Mouse (Mus musculus) heart, postnatal 36 days (tissue): ENCODE measurements at regions not wholly inside any gene's neighbourhood (a gene's known extent, or its start where the extent isn't known, plus 50 kb on each side); places are given as distances from the start of the nearest gene placed in this dataset.

Experiments used
- DNase-seq, 2 experiments: peaks; one replicate each; pipeline ENCODE4 v3.0.0; 2021 to 2022
- intact Hi-C: fragments of 180-260 bp; cut with DNase I; formaldehyde crosslinking; loops from one replicate; pipeline ENCODE4 v1.15.1; 2025

GRCm38 (mm10) chr3:34527546-34527945, 122.7 kb upstream of the Sox2 start:
- intact Hi-C loops, result no loop called here
- no peak for DNase-seq

GRCm38 (mm10) chr3:34525730-34526129, 124.5 kb upstream of the Sox2 start:
- intact Hi-C loops, result no loop called here
- no peak for DNase-seq

DNA sequence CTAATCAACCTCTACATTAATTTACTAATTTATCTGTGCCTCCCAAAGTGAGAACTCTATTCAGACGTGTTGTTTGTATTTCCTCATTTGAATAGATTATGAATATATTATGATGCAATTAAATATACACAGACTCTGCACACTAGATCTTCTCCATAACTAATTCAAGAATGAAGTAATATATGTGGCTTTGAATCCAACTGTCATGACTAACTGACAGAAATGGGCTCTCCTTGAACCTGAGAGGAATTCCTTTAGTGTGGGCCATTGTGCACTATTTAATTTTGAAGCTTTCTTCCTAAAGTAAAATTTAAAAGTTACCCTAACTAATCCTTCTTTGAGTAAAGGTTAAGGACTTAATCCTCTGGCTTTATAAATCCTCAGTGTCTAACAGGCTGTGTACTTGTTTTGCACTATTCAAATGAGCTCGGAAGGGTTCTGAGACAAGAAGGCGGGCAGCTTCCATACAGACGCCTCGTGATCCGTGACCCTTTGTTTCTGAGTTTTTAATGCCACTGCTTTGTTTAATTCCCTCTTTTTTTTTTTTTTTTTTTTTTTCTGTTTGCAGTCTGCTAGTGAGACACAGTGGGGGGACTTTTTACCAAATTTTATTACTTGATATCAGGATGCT, 128.0 kb upstream of the Sox2 start:
- DNase-seq, result no peak
- intact Hi-C loops, result no loop called here

- DNase-seq, result no peak
- intact Hi-C loops, result no loop called here
These were observed 128.7 kb upstream of the Sox2 start for GRCm38 (mm10) chr3:34521357-34522053.

DNA sequence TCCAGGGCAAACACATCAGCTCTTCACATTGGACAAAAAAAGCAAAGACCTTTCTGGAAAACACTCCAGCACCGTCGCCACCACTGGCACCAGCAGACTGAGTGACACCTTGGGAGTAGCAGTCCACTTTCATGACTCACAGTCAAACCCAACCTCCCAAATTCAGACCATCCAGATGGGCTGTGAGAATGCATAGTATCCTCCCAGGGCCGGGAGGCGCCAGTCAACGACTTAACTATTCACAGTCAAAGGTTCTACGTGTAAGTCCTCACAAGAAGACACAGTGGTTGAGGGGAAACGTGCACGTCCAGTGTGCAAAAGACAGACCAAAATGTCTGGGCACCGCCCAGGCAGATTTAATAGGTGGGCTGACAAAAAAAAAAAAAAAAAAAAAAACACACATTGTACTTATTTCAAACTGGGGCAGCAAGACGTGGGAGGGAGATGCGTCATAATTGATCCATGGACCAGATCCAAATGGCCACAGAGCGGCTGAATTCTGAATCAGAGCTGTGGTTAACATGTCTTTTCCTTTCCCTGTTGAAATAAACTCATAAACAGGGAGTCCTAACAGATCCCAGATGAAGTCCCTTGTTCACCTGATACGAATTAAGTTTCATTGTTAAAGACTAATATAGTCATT, 137.6 kb upstream of the Sox2 start:
- DNase-seq, result no peak
- intact Hi-C loops, result no loop called here

GRCm38 (mm10) chr3:34510723-34511122, 139.5 kb upstream of the Sox2 start:
- DNase-seq, result no peak
- intact Hi-C loops, result no loop called here

DNA sequence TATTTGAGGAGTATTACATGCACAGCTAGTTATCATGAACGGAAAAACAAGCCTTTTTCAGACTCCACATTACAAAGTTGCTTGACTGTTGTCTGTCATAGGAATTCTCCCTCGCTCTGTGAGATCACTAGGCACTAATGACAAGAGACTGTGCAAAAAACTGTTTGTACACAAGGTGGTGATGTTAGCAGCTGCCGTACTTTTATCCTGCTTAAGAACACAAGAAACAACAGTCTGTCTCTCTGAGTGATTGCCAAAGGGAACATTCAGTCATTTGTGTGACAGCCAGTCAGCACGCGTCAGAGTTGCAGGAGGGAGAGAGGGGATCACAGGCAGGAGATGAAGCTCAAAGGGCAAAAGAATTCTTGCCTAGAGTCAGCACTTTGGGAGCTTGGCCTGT, 141.0 kb upstream of the Sox2 start:
- intact Hi-C loops, result no loop called here
- DNase-seq, result no peak

GRCm38 (mm10) chr3:34504573-34504894, 145.7 kb upstream of the Sox2 start:
- DNase-seq, result no peak
- intact Hi-C loops, result no loop called here

DNA sequence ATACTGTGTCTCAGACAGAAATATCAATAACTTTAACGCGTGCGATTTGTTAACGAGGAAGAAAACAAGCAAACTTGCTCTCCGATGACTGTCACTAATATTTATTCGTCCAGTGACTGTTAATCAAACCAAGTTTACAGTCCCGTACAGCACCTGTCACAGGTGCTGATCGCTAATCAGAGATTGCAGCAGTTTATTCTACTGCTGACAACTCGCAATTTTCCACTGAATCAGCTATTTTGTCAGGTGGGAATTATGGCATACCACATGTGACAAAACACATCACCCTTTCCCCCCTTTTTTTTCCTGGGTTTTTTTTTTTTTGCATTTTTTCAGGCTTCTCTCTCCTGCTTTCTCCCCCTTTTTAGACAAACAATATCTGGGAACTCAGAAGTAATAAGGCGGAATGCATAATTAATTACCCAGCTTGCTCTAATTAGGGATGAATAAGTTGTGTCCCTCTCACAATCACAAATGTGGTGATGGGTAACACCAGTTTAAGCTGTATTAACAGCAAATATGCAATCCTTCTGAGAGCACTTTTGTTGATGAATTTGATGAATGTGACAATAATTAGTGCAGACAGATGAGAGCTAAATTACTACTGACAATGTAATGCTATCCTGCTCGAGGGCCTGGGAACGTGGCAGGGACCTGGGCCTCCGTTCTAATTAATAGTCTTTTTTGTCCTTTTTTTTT, 146.2 kb upstream of the Sox2 start:
- DNase-seq, result no peak
- intact Hi-C loops, result no loop called here

- intact Hi-C loops, result no loop called here
- DNase-seq, result no peak
These were observed 153.4 kb upstream of the Sox2 start for GRCm38 (mm10) chr3:34496839-34497238.

DNA sequence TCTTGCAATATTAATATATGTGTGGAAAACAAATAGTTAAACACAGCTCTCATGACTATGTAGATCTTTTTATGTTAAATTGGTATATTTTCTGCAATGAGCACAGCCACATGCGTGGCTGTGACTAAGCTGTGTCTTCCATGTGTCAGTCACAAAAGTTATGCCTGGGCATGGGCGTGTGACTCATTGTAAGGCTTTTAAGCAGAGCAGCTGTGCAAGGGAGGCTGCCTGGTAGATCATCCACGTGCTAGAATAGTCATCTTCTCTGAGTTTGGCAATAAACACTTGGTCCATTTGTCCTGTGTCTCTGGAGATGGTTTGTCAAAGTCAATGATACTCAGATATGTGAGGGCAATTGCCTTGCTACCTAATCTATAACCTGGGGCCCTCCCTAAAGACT, 154.6 kb upstream of the Sox2 start:
- intact Hi-C loops, result no loop called here
- no peak for DNase-seq

DNA sequence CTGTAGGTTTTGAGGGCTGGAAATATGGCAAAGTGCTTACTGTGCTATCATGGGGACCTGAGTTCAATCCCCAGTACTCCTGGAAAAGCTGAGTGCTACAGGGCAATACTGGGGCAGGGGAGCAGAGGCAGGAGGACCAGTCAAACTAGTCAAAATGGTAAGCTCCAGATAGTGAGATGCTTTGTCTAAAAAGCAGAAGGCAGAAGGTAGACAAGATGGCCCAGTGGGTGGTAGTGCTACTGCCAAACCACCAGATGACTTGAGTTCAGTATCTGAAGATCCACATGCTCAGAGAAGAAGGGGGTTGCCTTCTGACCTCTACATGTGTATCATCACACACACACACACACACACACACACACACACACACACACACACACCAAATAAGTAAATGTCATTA, 156.3 kb upstream of the Sox2 start:
- intact Hi-C loops, result no loop called here
- DNase-seq, result no peak

GRCm38 (mm10) chr3:34489008-34489407, 161.2 kb upstream of the Sox2 start:
- intact Hi-C loops, result no loop called here
- DNase-seq, result no peak

GRCm38 (mm10) chr3:34486441-34487050, 163.7 kb upstream of the Sox2 start:
- intact Hi-C loops, result no loop called here
- DNase-seq, result no peak

DNA sequence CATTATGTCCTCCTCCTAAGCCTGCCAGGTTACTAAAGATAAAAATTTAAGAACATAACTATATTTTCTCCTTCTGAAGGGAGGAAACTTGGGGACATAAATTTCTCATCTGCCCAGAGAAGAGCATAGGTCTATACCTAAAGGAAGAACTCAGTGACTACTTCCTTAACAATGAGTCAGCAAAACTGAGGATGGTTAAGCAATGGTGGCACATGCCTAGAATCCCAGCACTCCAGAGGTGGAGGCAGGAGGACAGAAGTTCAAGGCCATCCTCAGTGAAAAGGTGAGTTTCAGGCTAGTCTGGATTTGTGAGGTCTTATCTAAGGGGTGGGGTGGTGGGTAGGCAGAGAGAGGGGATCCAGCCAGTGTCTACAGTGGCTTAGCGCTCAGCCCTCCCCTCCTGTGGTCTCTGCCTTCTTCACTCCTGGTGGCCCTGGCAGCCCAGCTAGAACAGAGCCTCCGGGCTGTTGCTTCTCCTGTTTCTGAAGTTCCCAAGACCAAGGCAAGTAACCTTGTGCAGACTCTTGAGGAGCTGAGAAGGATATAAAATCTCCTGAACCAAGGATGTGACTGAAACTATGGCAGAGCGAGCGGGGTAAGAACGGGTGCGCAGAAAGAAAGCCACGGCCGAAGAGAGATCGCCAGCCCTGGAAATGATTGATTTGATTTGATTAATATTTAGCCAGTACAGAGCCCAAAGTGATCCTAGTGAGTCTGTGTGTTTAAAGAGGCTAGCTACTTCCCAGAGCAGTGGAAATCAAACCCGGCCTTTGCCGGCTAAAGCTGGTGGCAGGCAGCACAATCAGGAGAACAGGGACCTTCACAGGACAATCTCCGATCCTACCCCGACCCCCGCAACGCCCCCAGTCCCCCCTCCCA, 164.6 kb upstream of the Sox2 start:
- DNase-seq, result no peak
- intact Hi-C loops, result no loop called here

DNA sequence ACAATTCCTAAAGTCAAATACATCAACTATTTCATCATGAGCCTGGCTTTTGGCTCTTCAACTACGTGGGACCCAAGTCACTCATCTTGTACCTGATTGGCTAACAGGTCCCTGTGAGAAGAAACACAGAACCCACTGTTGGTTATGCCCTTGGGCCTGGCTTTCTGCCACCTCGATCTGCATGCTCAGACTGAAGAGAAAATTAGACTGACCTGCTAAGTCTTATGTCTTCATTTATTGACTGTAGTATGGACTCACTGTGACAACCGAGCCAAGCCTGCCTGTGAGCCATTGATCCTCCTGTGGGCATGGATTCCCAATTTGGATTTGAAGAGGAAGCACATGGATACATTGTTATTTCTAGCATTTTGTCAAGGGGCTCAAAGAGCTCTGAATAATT, 166.3 kb upstream of the Sox2 start:
- DNase-seq, result no peak
- intact Hi-C loops, result no loop called here

GRCm38 (mm10) chr3:34481821-34482713, 168.1 kb upstream of the Sox2 start:
- intact Hi-C loops, result no loop called here
- DNase-seq, result no peak

- DNase-seq, result no peak
These were observed 168.9 kb upstream of the Sox2 start for GRCm38 (mm10) chr3:34481314-34481713.

DNA sequence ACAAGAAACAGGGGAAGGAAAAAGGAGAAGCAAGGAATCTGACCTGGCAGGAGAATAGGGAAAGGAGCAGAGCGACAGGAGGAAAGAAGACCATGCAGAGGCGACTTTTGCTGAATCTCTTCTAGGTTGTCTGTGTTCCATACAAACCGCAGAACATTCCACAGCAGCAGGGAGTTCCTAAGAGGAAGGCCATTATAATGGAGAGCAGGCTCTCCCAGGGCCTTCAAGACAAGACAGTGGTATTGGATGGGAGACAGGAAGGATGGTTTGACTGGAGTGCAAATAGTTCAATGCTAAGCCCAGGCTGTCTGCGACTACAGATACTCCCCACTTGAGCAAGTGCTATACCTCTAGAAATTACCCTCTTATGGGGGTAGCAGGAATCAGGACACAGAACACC, 176.1 kb upstream of the Sox2 start:
- intact Hi-C loops, result no loop called here
- no peak for DNase-seq

More at GRCm38 (mm10) chr3:34481314-34481713, 168.9 kb upstream of the Sox2 start:
- intact Hi-C loops, result no loop called here
